9 mouse cellular contexts compared by ENCODE assay signal in the genomic region with DNA sequence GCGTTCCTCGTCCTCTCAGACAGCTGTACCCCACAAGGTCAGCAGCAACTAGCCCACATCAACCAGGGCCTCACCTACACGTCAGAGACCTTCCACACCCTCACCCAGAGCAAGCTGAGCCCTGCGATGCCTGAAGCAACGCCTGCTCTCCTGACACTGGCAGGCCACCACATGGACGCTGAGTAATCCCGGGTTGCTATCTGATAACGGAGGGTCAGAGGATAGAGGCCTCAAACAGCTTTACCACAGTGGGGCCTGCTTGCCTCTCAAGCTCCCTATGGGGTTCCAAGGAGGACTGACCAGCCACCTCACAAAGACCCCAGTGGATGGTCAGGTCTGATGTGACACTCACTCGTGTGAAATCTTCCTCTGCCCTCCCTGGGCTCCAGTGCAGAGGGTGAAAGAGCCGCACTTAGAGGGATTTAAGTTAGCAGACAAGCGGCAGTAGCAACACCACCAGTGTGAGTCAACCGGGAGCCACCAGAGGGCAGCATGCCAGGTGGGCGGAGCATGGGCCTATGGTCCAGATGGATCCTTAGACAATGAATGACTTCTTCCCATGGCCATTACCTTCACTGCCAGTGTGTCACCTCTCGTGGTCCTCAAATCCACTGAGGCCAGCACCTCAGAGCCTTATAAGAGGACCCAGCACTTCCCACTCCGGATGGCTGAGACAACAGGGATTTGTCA. TPM values are rescaled to one million over a fixed set of nuclear protein-coding genes. Genes with fewer than 3 reads are reported as not detected.
A peak's percentile ranks its signal among the peaks of the same experiment; 100 is the strongest.
DNase-seq lines count a peak whose midpoint lies in the region; ATAC-seq and TF ChIP-seq lines count a peak whose summit lies in the region.
"Had no signal": no experiment of that assay in that cellular context is flagged by ENCODE, and none has a peak within 500 bp of the region (broad histone marks: within the 10 kb centered on the region; RNA-seq: fewer than 3 reads in every experiment).

No protein-coding gene starts in this region.

- ATAC-seq in G1E (ENCODE audit: extremely low read depth, insufficient number of reproducible peaks, low FRiP score, poor library complexity, severe bottlenecking), result no peak

- H3K79me2 ChIP-seq in C2C12 (ENCODE audit: control insufficient read depth, insufficient read depth), result peaks cover 16% of the 10 kb centered on the region

- H3K4me3 ChIP-seq in C2C12 (ENCODE audit: insufficient read depth, poor library complexity, severe bottlenecking) (no peak overlapping the region), G1E (ENCODE audit: low read depth, low read length) (no peak overlapping the region)
- H3K4me3 ChIP-seq in lung, adult 2 months (replicated peaks; ENCODE audit: extremely low read depth, low read depth, low read length), result no peak overlapping the region
- H3K4me3 ChIP-seq: stomach, embryonic 15.5 days had no signal

- H3K9me3 ChIP-seq in G1E (replicated peaks), result no peaks in the 10 kb centered on the region
- H3K9me3 ChIP-seq: stomach, embryonic 15.5 days had no signal

- H3K4me1 ChIP-seq in G1E (ENCODE audit: insufficient read depth, low read depth, low read length), result peaks cover 8% of the 10 kb centered on the region
- H3K4me1 ChIP-seq in lung, adult 2 months (ENCODE audit: control insufficient read depth, insufficient read depth, low read length), result no peaks in the 10 kb centered on the region
- H3K4me1 ChIP-seq: stomach, embryonic 15.5 days had no signal

- TF ChIP-seq POLR2A in lung, adult 2 months (IDR thresholded peaks at IDR 0.05; ENCODE audit: borderline replicate concordance, extremely low read depth, low read depth, low read length), result no peak

- 61% methylated on average over 15 of the region's 15 CpGs for WGBS in lung, adult 2 months

- H3K27me3 ChIP-seq in C2C12 (ENCODE audit: control insufficient read depth, insufficient read depth, insufficient read length) (no peaks in the 10 kb centered on the region), G1E (ENCODE audit: insufficient read depth, low read length) (no peaks in the 10 kb centered on the region)
- H3K27me3 ChIP-seq: stomach, embryonic 15.5 days had no signal

- DNase-seq in G1E (ENCODE audit: low spot score), result peak; percentile 45
- peak; percentile 95 to 96 for DNase-seq in cerebellum, adult 18-20 months
- DNase-seq in frontal cortex, postnatal 36 days (ENCODE audit: low spot score in 2 of 2), result peak; percentile 75
- peak; percentile 93 for DNase-seq in kidney, postnatal 10 days
- peak; percentile 69 for DNase-seq in lung, adult 2 months
- peak; percentile 65 for DNase-seq in retina, postnatal 7 days (ENCODE audit: low read depth, low spot score)
- DNase-seq in yolk sac, embryonic 10.5 days (ENCODE audit: low spot score), result peak; percentile 46

- TF ChIP-seq CTCF in C2C12 (IDR thresholded peaks at IDR 0.05; ENCODE audit: control insufficient read depth, insufficient read depth, insufficient read length) (peak; percentile 60), G1E (IDR thresholded peaks at IDR 0.05; ENCODE audit: low read depth, low read length) (peak; percentile 60; the same call in 1 of the 2 replicates)
- peak; percentile 66 for TF ChIP-seq CTCF in lung, adult 2 months (IDR thresholded peaks at IDR 0.05; ENCODE audit: insufficient read depth, low read length)

- peaks cover 18% of the 10 kb centered on the region for H3K36me3 ChIP-seq in C2C12 (ENCODE audit: control insufficient read depth, insufficient read depth)
- H3K36me3 ChIP-seq in G1E (replicated peaks), result peaks cover 93% of the 10 kb centered on the region

- peaks cover 3% of the 10 kb centered on the region for H3K79me3 ChIP-seq in C2C12 (ENCODE audit: low read depth)

- H3ac ChIP-seq in C2C12 (ENCODE audit: control insufficient read depth, insufficient read length, low read depth), result peak overlapping the region; percentile 1

TF ChIP-seq in C2C12, 6 proteins besides CTCF, POLR2A, EP300 and RAD21:
- TF ChIP-seq MAX (IDR thresholded peaks at IDR 0.05) (peak; percentile 33), FOSL1 (IDR thresholded peaks at IDR 0.05; ENCODE audit: insufficient read depth, low read length, poor library complexity, severe bottlenecking) (no peak)
TF ChIP-seq in C2C12: peak in this region for 1.

RNA-seq across cellular contexts. Expression of a gene that starts 12.0 kb away (rescaled TPM):
- polyA plus RNA-seq in C2C12 (2012; fragmentation: generic; extraction: Trizol) (27.7 TPM), G1E (2012) (34.2 and 35.9 TPM in 2 replicates)
- total RNA-seq in G1E (2014; fragmentation: Nextera tagmentation) (13.1 and 13.8 TPM in 2 replicates), G1E (2017) (3.0 and 3.1 TPM in 2 replicates)
- polyA plus RNA-seq in lung, adult 2 months (2012; rRNA removed), result 34.0 TPM in 2 replicates

RNA-seq across cellular contexts. Expression of a gene that starts 23.4 kb away (rescaled TPM):
- polyA plus RNA-seq in C2C12 (2012; fragmentation: generic; extraction: Trizol), result 1.5 TPM
- total RNA-seq in G1E (2014; fragmentation: Nextera tagmentation), result 17.3 and 23.9 TPM in 2 replicates
- total RNA-seq in G1E (2017), result 24.0 and 28.0 TPM in 2 replicates
- polyA plus RNA-seq in G1E (2012), result 37.0 and 40.3 TPM in 2 replicates
- 14.6 and 19.3 TPM in 2 replicates for polyA plus RNA-seq in lung, adult 2 months (2012; rRNA removed)

RNA-seq across cellular contexts. Expression of a gene that starts 48.3 kb away (rescaled TPM):
- 10.2 TPM for polyA plus RNA-seq in C2C12 (2012; fragmentation: generic; extraction: Trizol)
- 2.3 and 6.3 TPM in 2 replicates for total RNA-seq in G1E (2014; fragmentation: Nextera tagmentation)
- 4.6 and 4.9 TPM in 2 replicates for total RNA-seq in G1E (2017)
- 3.7 and 4.4 TPM in 2 replicates for polyA plus RNA-seq in G1E (2012)
- polyA plus RNA-seq in lung, adult 2 months (2012; rRNA removed), result 9.5 and 12.7 TPM in 2 replicates

Comparison
In these comparisons a context has a peak if more than half of its experiments do, and no peak if none do; other contexts are left out.
1. DNase-seq: peak in every context shown above with its lines; median percentile 96 in cerebellum, adult 18-20 months; 93 in kidney, postnatal 10 days; 75 in frontal cortex, postnatal 36 days; 69 in lung, adult 2 months; 65 in retina, postnatal 7 days; 46 in yolk sac, embryonic 10.5 days; 45 in G1E.